Mouse (Mus musculus) stomach, postnatal 0 days (tissue): Measurements from ENCODE around the gene Cks1b.

Source experiments
- CTCF ChIP-seq: IDR thresholded peaks from 2 replicates; pipeline ENCODE4 v1.5.1; 2016; ENCODE audit warnings: antibody characterized with exemption, low read depth, mild to moderate bottlenecking, moderate library complexity
- EP300 ChIP-seq: optimal IDR thresholded peaks from 2 replicates; pipeline ENCODE3; 2016; ENCODE audit warnings: antibody characterized with exemption

DNA sequence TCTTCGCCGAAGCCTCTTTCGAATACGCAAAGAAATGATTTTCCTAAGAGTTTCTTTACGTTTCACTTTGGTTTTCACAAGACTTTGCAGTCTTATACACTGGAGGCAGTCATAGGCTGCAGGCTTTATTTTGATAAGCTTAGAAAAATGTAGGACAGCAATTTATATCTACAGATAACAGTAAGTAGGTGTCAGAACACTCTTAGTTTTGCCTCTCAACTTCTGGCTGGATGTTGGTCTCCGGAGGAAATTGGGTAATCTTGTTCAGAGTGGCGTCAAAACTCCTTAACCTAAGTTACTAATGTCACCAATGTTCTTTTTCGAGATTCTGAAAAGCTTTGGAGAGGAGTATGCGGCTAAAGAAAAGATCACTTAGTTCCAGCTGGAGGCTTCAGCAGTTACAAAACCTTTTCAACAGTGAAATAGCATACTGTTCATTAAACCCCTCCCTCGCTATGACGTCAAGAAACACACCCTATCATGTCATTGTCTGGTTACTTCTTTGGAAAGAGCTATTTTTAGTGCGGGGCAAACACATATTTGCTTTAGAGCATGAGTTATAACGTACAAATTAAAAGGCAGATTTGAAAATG, 40.3 kb upstream of the Cks1b start:
- no peak for TF ChIP-seq CTCF
- no peak for TF ChIP-seq EP300
